Mouse (Mus musculus): Measurements from ENCODE around the gene Olfr458. TPM values are rescaled to one million over a fixed set of nuclear protein-coding genes. Genes with fewer than 3 reads are reported as not detected.

Olfr458 gene
- not detected in 2 replicates for polyA plus RNA-seq (2012; rRNA removed; ENCODE audit: low replicate concordance)

DNA sequence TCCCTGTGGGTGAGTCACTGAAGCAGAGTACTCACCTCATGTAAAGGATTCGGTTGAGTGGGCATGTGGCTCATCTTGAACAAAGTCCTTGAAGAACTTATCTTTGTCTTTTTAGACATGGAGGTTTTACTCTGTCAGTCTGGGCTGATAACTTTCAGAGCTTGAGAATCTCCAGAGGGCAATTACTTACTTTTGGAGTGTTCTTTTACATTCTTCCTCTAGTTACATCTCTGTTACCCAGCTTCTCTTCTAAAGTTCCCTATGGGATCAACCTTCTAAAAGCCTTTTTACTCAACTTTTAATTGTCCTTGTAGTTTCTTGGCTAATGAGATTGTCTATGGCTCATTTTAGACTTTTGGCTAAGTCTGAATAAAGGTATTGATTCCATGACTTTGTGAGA is at the start of gene Olfr458:
Olfr458 (minus strand) TSS at position 101 of the 400 bp plus-strand sequence.

DNA sequence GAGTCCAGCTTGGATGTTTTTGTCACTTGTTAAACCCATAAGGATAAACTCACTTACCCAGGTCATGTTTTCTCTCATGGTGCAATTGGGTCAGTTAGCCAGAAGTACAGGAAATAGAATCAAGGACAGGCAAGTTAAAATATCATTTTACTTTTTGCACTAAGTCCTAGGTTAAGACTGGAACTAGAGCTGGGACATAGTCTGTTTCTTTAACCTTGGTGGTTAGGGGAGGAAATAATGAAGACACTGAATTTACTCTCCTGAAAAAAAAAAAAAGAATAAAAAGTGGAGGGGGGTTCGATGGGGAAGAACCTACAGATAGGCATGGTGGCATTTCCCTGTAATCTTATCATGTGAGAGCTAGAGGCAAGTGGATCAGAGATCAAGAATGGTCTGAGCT is 22.1 kb upstream of the Olfr458 start, which contains the start of gene Olfr456:
Olfr456 (minus strand) TSS at position 101 of the 400 bp plus-strand sequence.

DNA sequence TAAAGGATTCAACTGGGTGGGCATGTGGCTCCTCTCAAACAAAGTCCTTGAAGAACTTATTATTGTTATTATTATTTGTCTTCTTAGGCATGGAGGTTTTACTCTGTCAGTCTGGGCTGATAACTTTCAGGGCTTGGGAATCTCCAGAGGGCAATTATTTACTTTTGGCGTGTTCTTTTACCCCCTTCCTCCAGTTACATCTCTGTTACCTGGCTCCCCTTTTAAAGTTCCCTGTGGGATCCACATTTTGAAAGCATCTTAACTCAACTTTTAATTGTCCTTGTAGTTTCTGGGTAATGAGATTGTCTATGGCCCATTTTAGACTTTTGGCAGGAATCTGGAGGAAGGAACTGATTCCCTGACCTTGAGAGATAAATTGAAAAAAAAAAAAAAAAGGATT is 11.2 kb upstream of the Olfr458 start, which contains the start of gene Olfr457:
Olfr457 (minus strand) TSS at position 101 of the 400 bp plus-strand sequence.

DNA sequence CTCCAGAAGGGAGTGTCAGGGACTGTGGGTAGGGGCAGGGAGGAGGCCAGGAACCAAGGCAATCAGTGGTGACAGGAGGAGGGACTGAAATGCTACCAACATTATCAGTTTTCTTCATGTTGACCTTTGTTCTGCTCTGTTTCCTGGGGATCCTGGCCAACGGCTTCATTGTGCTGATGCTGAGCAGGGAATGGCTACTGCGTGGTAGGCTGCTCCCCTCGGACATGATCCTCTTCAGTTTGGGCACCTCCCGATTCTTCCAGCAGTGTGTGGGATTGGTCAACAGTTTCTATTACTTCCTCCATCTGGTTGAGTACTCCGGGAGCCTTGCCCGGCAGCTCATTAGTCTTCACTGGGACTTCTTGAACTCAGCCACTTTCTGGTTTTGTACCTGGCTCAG is 30.6 kb downstream of the Olfr458 start, which contains the start of gene Tas2r126:
Tas2r126 (plus strand) TSS at position 90 of the 400 bp plus-strand sequence.

Other genes with a start within 250 kb of the Olfr458 start
- not detected in 2 replicates for gene Tas2r144, start 249.9 kb downstream of the Olfr458 start, polyA plus RNA-seq (2012; rRNA removed; ENCODE audit: low replicate concordance)
- gene Gstk1, start 219.3 kb downstream of the Olfr458 start, polyA plus RNA-seq (2012; rRNA removed; ENCODE audit: low replicate concordance) = 25.0 and 51.9 TPM in 2 replicates
- 1.0 and 1.8 TPM in 2 replicates for gene Tmem139, start 203.2 kb downstream of the Olfr458 start, polyA plus RNA-seq (2012; rRNA removed; ENCODE audit: low replicate concordance)
- gene Casp2, start 200.2 kb downstream of the Olfr458 start, polyA plus RNA-seq (2012; rRNA removed; ENCODE audit: low replicate concordance) = 20.5 and 41.7 TPM in 2 replicates
- gene Clcn1, start 178.5 kb downstream of the Olfr458 start, polyA plus RNA-seq (2012; rRNA removed; ENCODE audit: low replicate concordance) = 0.06 and 36.3 TPM in 2 replicates
- 1.4 and 2.5 TPM in 2 replicates for gene Fam131b, start 140.6 kb downstream of the Olfr458 start, polyA plus RNA-seq (2012; rRNA removed; ENCODE audit: low replicate concordance)
- gene Zyx, start 115.6 kb downstream of the Olfr458 start, polyA plus RNA-seq (2012; rRNA removed; ENCODE audit: low replicate concordance) = 172 and 228 TPM in 2 replicates
- gene Epha1, start 91.9 kb downstream of the Olfr458 start, polyA plus RNA-seq (2012; rRNA removed; ENCODE audit: low replicate concordance) = 3.9 and 4.6 TPM in 2 replicates
- gene Tas2r143, start 65.0 kb downstream of the Olfr458 start, polyA plus RNA-seq (2012; rRNA removed; ENCODE audit: low replicate concordance) = 0.37 and 0.65 TPM in 2 replicates
- gene Tas2r135, start 59.8 kb downstream of the Olfr458 start, polyA plus RNA-seq (2012; rRNA removed; ENCODE audit: low replicate concordance) = 0.20 and 0.22 TPM in 2 replicates
- not detected in 2 replicates for gene Tas2r126, start 30.7 kb downstream of the Olfr458 start, polyA plus RNA-seq (2012; rRNA removed; ENCODE audit: low replicate concordance)
- gene Olfr457, start 11.1 kb upstream of the Olfr458 start, polyA plus RNA-seq (2012; rRNA removed; ENCODE audit: low replicate concordance) = not detected in 2 replicates
- not detected in 2 replicates for gene Olfr456, start 22.0 kb upstream of the Olfr458 start, polyA plus RNA-seq (2012; rRNA removed; ENCODE audit: low replicate concordance)
- gene Olfr455, start 82.4 kb upstream of the Olfr458 start, polyA plus RNA-seq (2012; rRNA removed; ENCODE audit: low replicate concordance) = not detected in 2 replicates
- not detected in 2 replicates for gene Tcaf3, start 132.5 kb upstream of the Olfr458 start, polyA plus RNA-seq (2012; rRNA removed; ENCODE audit: low replicate concordance)
- 3.7 and 4.6 TPM in 2 replicates for gene Tcaf2, start 180.1 kb upstream of the Olfr458 start, polyA plus RNA-seq (2012; rRNA removed; ENCODE audit: low replicate concordance)
- 18.6 and 27.1 TPM in 2 replicates for gene Tcaf1, start 244.9 kb upstream of the Olfr458 start, polyA plus RNA-seq (2012; rRNA removed; ENCODE audit: low replicate concordance)

Data from mammary gland, adult 2 months (tissue).